Mouse (Mus musculus): ENCODE measurements at regions not wholly inside any gene's neighbourhood (a gene's known extent, or its start where the extent isn't known, plus 50 kb on each side); places are given as distances from the start of the nearest gene placed in this dataset.

DNA sequence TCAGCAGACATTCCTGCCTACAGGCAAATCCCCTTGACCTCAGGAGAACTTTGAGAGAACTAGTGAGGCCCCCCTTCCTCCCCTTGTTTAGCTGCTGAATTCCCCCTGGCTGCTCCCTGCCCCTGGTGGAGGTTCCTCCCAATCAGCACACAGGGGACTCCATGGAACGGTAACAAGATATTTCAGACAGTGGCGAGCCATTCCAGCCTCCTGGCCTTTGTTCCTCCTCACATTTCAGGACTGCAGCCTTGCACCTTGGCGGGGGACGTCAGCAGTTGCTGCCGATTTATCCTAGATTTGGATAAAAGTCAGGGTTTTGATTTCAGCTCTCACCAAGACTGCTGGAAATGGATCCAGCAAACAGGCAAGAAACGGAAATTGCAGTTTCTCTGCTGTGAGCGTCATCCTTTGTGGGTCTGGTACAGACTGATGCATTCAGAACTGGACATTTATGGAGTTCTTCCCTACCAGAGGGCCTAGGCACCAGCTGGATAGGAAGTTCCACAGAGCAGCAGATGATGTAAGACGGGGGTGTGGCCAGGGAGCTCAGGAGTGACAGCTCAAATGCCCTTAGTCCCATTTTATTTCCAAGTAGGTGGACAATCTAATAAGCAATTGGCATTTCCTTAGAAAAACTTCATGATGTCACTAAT lies 222.3 kb downstream of the Mex3b start:
- no peaks in the 10 kb centered on the region for H3K36me3 ChIP-seq (ENCODE audit: control insufficient read depth, insufficient read depth)
- TF ChIP-seq USF1 (IDR thresholded peaks at IDR 0.05; ENCODE audit: low read depth) (no peak), CEBPB (IDR thresholded peaks at IDR 0.05; ENCODE audit: low read depth) (no peak), FOSL1 (IDR thresholded peaks at IDR 0.05; ENCODE audit: insufficient read depth, low read length, poor library complexity, severe bottlenecking) (no peak), CTCF (IDR thresholded peaks at IDR 0.05; ENCODE audit: control insufficient read depth, insufficient read depth, insufficient read length) (no peak), MAX (IDR thresholded peaks at IDR 0.05) (no peak), MYOD1 (IDR thresholded peaks at IDR 0.05; ENCODE audit: control insufficient read depth, insufficient read length, low read depth) (no peak), MYOG (IDR thresholded peaks at IDR 0.05; ENCODE audit: control insufficient read depth, extremely low read depth, insufficient read length) (no peak)

GRCm38 (mm10) chr7:83093923-83094355 lies 226.8 kb downstream of the Mex3b start:
- Histone ChIP-seq H3K27me3 (ENCODE audit: control insufficient read depth, insufficient read depth, insufficient read length) (no peaks in the 10 kb centered on the region), H3K4me3 (ENCODE audit: insufficient read depth, poor library complexity, severe bottlenecking) (no peak overlapping the region), H3K79me2 (ENCODE audit: control insufficient read depth, insufficient read depth) (no peaks in the 10 kb centered on the region), H3ac (ENCODE audit: control insufficient read depth, insufficient read length, low read depth) (no peak overlapping the region), H3K79me3 (ENCODE audit: low read depth) (no peaks in the 10 kb centered on the region), H3K36me3 (ENCODE audit: control insufficient read depth, insufficient read depth) (no peaks in the 10 kb centered on the region)
- TF ChIP-seq USF1 (IDR thresholded peaks at IDR 0.05; ENCODE audit: low read depth) (no peak), MYOD1 (IDR thresholded peaks at IDR 0.05; ENCODE audit: control insufficient read depth, insufficient read length, low read depth) (peak; percentile 66), MAX (IDR thresholded peaks at IDR 0.05) (no peak), CEBPB (IDR thresholded peaks at IDR 0.05; ENCODE audit: low read depth) (no peak), FOSL1 (IDR thresholded peaks at IDR 0.05; ENCODE audit: insufficient read depth, low read length, poor library complexity, severe bottlenecking) (no peak), MYOG (IDR thresholded peaks at IDR 0.05; ENCODE audit: control insufficient read depth, extremely low read depth, insufficient read length) (no peak), CTCF (IDR thresholded peaks at IDR 0.05; ENCODE audit: control insufficient read depth, insufficient read depth, insufficient read length) (no peak)

More for the DNA sequence above, 222.3 kb downstream of the Mex3b start:
- Histone ChIP-seq H3K4me3 (ENCODE audit: insufficient read depth, poor library complexity, severe bottlenecking) (no peak overlapping the region), H3K27me3 (ENCODE audit: control insufficient read depth, insufficient read depth, insufficient read length) (no peaks in the 10 kb centered on the region), H3K79me3 (ENCODE audit: low read depth) (no peaks in the 10 kb centered on the region), H3ac (ENCODE audit: control insufficient read depth, insufficient read length, low read depth) (no peak overlapping the region), H3K79me2 (ENCODE audit: control insufficient read depth, insufficient read depth) (no peaks in the 10 kb centered on the region)

DNA sequence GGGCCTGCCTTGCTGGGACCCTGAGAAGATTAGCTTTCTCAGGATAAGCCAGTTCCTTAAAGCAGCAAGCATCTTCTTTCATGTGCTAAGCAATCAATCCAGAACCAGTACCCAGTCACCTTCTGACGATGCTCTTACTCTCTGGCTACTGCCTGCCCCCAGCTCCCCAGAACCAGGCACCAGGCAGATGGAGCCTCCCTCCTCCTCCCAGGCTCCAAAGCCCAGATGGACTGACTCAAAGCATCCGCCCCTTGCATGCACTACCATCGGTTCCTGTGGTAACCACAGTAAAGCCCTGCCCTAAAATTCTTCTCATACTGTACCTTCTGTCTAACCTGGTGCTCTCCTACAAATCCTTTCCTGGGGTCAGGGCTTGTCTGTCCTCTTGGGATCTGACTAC lies 227.8 kb downstream of the Mex3b start:
- Histone ChIP-seq H3K79me2 (ENCODE audit: control insufficient read depth, insufficient read depth) (no peaks in the 10 kb centered on the region), H3K27me3 (ENCODE audit: control insufficient read depth, insufficient read depth, insufficient read length) (no peaks in the 10 kb centered on the region), H3K36me3 (ENCODE audit: control insufficient read depth, insufficient read depth) (no peaks in the 10 kb centered on the region), H3ac (ENCODE audit: control insufficient read depth, insufficient read length, low read depth) (no peak overlapping the region), H3K79me3 (ENCODE audit: low read depth) (no peaks in the 10 kb centered on the region), H3K4me3 (ENCODE audit: insufficient read depth, poor library complexity, severe bottlenecking) (no peak overlapping the region)
- no peak for TF ChIP-seq MAX (IDR thresholded peaks at IDR 0.05)
- TF ChIP-seq MYOD1 (IDR thresholded peaks at IDR 0.05; ENCODE audit: control insufficient read depth, insufficient read length, low read depth) = no peak
- no peak for TF ChIP-seq MYOG (IDR thresholded peaks at IDR 0.05; ENCODE audit: control insufficient read depth, extremely low read depth, insufficient read length)
- TF ChIP-seq USF1 (IDR thresholded peaks at IDR 0.05; ENCODE audit: low read depth) = no peak
- TF ChIP-seq CEBPB (IDR thresholded peaks at IDR 0.05; ENCODE audit: low read depth) = no peak
- no peak for TF ChIP-seq FOSL1 (IDR thresholded peaks at IDR 0.05; ENCODE audit: insufficient read depth, low read length, poor library complexity, severe bottlenecking)
- no peak for TF ChIP-seq CTCF (IDR thresholded peaks at IDR 0.05; ENCODE audit: control insufficient read depth, insufficient read depth, insufficient read length)

DNA sequence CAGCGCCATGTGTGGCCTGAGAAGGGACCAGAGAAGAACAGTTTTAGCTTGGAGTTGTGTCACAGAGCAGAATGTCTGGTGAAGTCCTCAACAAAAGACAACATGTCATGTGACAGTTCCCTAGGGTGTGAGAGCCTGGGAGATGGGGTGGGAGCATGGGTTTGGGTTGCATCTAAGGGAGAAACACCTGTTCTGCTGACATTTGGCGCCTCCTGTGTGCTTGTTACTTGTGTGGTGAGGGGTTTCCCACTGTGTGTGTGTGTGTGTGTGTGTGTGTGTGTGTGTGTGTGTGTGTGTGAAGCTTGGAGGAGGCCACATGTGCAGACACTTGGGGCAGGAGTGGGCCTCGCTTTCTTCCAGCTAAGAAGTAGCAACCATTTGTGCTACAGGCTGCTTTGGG lies 228.5 kb downstream of the Mex3b start:
- TF ChIP-seq MYOD1 (IDR thresholded peaks at IDR 0.05; ENCODE audit: control insufficient read depth, insufficient read length, low read depth) (no peak), FOSL1 (IDR thresholded peaks at IDR 0.05; ENCODE audit: insufficient read depth, low read length, poor library complexity, severe bottlenecking) (no peak), CEBPB (IDR thresholded peaks at IDR 0.05; ENCODE audit: low read depth) (no peak), CTCF (IDR thresholded peaks at IDR 0.05; ENCODE audit: control insufficient read depth, insufficient read depth, insufficient read length) (no peak), MAX (IDR thresholded peaks at IDR 0.05) (no peak), MYOG (IDR thresholded peaks at IDR 0.05; ENCODE audit: control insufficient read depth, extremely low read depth, insufficient read length) (no peak), USF1 (IDR thresholded peaks at IDR 0.05; ENCODE audit: low read depth) (no peak)
- no peak overlapping the region for H3K4me3 ChIP-seq (ENCODE audit: insufficient read depth, poor library complexity, severe bottlenecking)

GRCm38 (mm10) chr7:83104426-83104825 lies 237.3 kb downstream of the Mex3b start:
- Histone ChIP-seq H3K27me3 (ENCODE audit: control insufficient read depth, insufficient read depth, insufficient read length) (no peaks in the 10 kb centered on the region), H3ac (ENCODE audit: control insufficient read depth, insufficient read length, low read depth) (no peak overlapping the region), H3K4me3 (ENCODE audit: insufficient read depth, poor library complexity, severe bottlenecking) (no peak overlapping the region), H3K79me2 (ENCODE audit: control insufficient read depth, insufficient read depth) (no peaks in the 10 kb centered on the region), H3K79me3 (ENCODE audit: low read depth) (no peaks in the 10 kb centered on the region), H3K36me3 (ENCODE audit: control insufficient read depth, insufficient read depth) (no peaks in the 10 kb centered on the region)
- TF ChIP-seq MYOG (IDR thresholded peaks at IDR 0.05; ENCODE audit: control insufficient read depth, extremely low read depth, insufficient read length) (no peak), MAX (IDR thresholded peaks at IDR 0.05) (no peak), CTCF (IDR thresholded peaks at IDR 0.05; ENCODE audit: control insufficient read depth, insufficient read depth, insufficient read length) (no peak), FOSL1 (IDR thresholded peaks at IDR 0.05; ENCODE audit: insufficient read depth, low read length, poor library complexity, severe bottlenecking) (no peak), USF1 (IDR thresholded peaks at IDR 0.05; ENCODE audit: low read depth) (no peak), CEBPB (IDR thresholded peaks at IDR 0.05; ENCODE audit: low read depth) (no peak)

More for the DNA sequence above, 228.5 kb downstream of the Mex3b start:
- H3ac ChIP-seq (ENCODE audit: control insufficient read depth, insufficient read length, low read depth) = no peak overlapping the region
- no peaks in the 10 kb centered on the region for H3K27me3 ChIP-seq (ENCODE audit: control insufficient read depth, insufficient read depth, insufficient read length)
- no peaks in the 10 kb centered on the region for H3K79me2 ChIP-seq (ENCODE audit: control insufficient read depth, insufficient read depth)
- H3K36me3 ChIP-seq (ENCODE audit: control insufficient read depth, insufficient read depth) = no peaks in the 10 kb centered on the region
- no peaks in the 10 kb centered on the region for H3K79me3 ChIP-seq (ENCODE audit: low read depth)

Data from C2C12 (cell line).